Mouse (Mus musculus) forebrain, embryonic 11.5 days (tissue): Measurements from ENCODE around the gene Fer. TPM values are rescaled to one million over a fixed set of nuclear protein-coding genes. Genes with fewer than 3 reads are reported as not detected.
A peak's percentile ranks its signal among the peaks of the same experiment; 100 is the strongest.

Source experiments
- ATAC-seq: fragments of 200-750 bp; cut with Nextera tagmentation; replicated peaks from 2 replicates; pipeline ENCODE4 v1.8.0; 2017; ENCODE audit warnings: moderate TSS enrichment; ENCODE audit not compliant: low FRiP score
- DNase-seq: peaks from one replicate; pipeline ENCODE4 v3.0.0-alpha.2; 2017; ENCODE audit warnings: low spot score
- H3K27ac ChIP-seq: fragments of 300-500 bp; sonication (generic); 2 replicates; pipeline ENCODE4 v1.5.1; 2014; ENCODE audit warnings: low read depth, low read length
- H3K27me3 ChIP-seq: fragments of 300-500 bp; sonication (generic); 2 replicates; pipeline ENCODE4 v1.6.1; 2014; ENCODE audit warnings: mild to moderate bottlenecking, low read length, mixed read lengths; ENCODE audit not compliant: control insufficient read depth, insufficient read depth
- H3K36me3 ChIP-seq: fragments of 300-500 bp; sonication (generic); 2 replicates; pipeline ENCODE4 v1.6.1; 2014; ENCODE audit warnings: mild to moderate bottlenecking, low read length, moderate library complexity, mixed read lengths; ENCODE audit not compliant: control insufficient read depth, insufficient read depth
- H3K4me1 ChIP-seq: fragments of 300-500 bp; sonication (generic); replicated peaks from 2 replicates; pipeline ENCODE4 v1.6.1; 2014; ENCODE audit warnings: low read length, mixed read lengths; ENCODE audit not compliant: control insufficient read depth, insufficient read depth
- H3K4me2 ChIP-seq: fragments of 300-500 bp; sonication (generic); 2 replicates; pipeline ENCODE4 v1.6.1; 2014; ENCODE audit warnings: low read depth, mild to moderate bottlenecking, low read length, moderate library complexity, mixed read lengths; ENCODE audit not compliant: severe bottlenecking
- H3K4me3 ChIP-seq: fragments of 300-500 bp; sonication (generic); 2 replicates; pipeline ENCODE4 v1.5.1; 2014; ENCODE audit warnings: low read depth, low read length
- H3K9ac ChIP-seq: fragments of 300-500 bp; sonication (generic); 2 replicates; pipeline ENCODE4 v1.6.1; 2014; ENCODE audit warnings: low read length
- H3K9me3 ChIP-seq: fragments of 300-500 bp; sonication (generic); 2 replicates; pipeline ENCODE4 v1.6.1; 2016; ENCODE audit warnings: low read length, mixed read lengths; ENCODE audit not compliant: control insufficient read depth
- WGBS: fragments of 180-500 bp; shearing (Covaris S2); extraction: QIAGEN DNeasy Blood & Tissue Kit; methylation state at CpG from one replicate; pipeline ENCODE4 v1.1.7; 2014; 5-methylcytosine and 5-hydroxymethylcytosine counted together
- polyA plus RNA-seq: library from polyadenylated mRNA; unstranded; fragments of >200 nt; fragmentation: Nextera tagmentation; extraction: Ambion mirVana; gene quantifications from 2 replicates; pipeline ENCODE4 v1.2.1, GENCODE M21; 2014

Fer gene
- polyA plus RNA-seq, 1 experiment from 2014 or later: 40.3 TPM

GRCm38 (mm10) chr17:64172474-64172873 lies 309.6 kb downstream of the Fer start:
- ATAC-seq: no peak
- DNase-seq: no peak
- no peak overlapping the region for H3K9ac ChIP-seq
- H3K27me3 ChIP-seq: no peaks in the 10 kb centered on the region
- no peak overlapping the region for H3K4me2 ChIP-seq
- H3K4me1 ChIP-seq: no peaks in the 10 kb centered on the region
- no peaks in the 10 kb centered on the region for H3K36me3 ChIP-seq
- no peaks in the 10 kb centered on the region for H3K9me3 ChIP-seq
- no peak overlapping the region for H3K4me3 ChIP-seq
- H3K27ac ChIP-seq: no peak overlapping the region
- 64% methylated on average over 2 of the region's 2 CpGs for WGBS

GRCm38 (mm10) chr17:64180546-64180945 lies 317.7 kb downstream of the Fer start:
- H3K4me2 ChIP-seq: no peak overlapping the region
- no peaks in the 10 kb centered on the region for H3K36me3 ChIP-seq
- H3K4me1 ChIP-seq: no peaks in the 10 kb centered on the region
- DNase-seq (peak; percentile 22), ATAC-seq (no peak)
- no peak overlapping the region for H3K4me3 ChIP-seq
- H3K9ac ChIP-seq: no peak overlapping the region
- WGBS: 87% methylated on average over 5 of the region's 5 CpGs
- no peak overlapping the region for H3K27ac ChIP-seq
- no peaks in the 10 kb centered on the region for H3K27me3 ChIP-seq
- H3K9me3 ChIP-seq: no peaks in the 10 kb centered on the region

- ATAC-seq: no peak
- Histone ChIP-seq H3K36me3 (no peaks in the 10 kb centered on the region), H3K27ac (no peak overlapping the region), H3K4me1 (no peaks in the 10 kb centered on the region), H3K4me2 (no peak overlapping the region), H3K9ac (no peak overlapping the region), H3K27me3 (no peaks in the 10 kb centered on the region), H3K4me3 (no peak overlapping the region), H3K9me3 (no peaks in the 10 kb centered on the region)
- 56% methylated on average over 3 of the region's 3 CpGs for WGBS
- peak; percentile 46 for DNase-seq
These were observed 318.4 kb downstream of the Fer start for GRCm38 (mm10) chr17:64181291-64181690.

- DNase-seq (no peak), ATAC-seq (no peak)
- Histone ChIP-seq H3K4me3 (no peak overlapping the region), H3K36me3 (no peaks in the 10 kb centered on the region), H3K27me3 (no peaks in the 10 kb centered on the region), H3K9me3 (no peaks in the 10 kb centered on the region), H3K9ac (no peak overlapping the region), H3K27ac (no peak overlapping the region), H3K4me1 (no peaks in the 10 kb centered on the region), H3K4me2 (no peak overlapping the region)
- WGBS: 97% methylated on average over 3 of the region's 3 CpGs
These were observed 319.7 kb downstream of the Fer start for GRCm38 (mm10) chr17:64182599-64182998.

GRCm38 (mm10) chr17:64183196-64183595 lies 320.3 kb downstream of the Fer start:
- Histone ChIP-seq H3K27me3 (no peaks in the 10 kb centered on the region), H3K27ac (no peak overlapping the region), H3K4me2 (no peak overlapping the region), H3K9ac (no peak overlapping the region), H3K9me3 (no peaks in the 10 kb centered on the region), H3K4me1 (no peaks in the 10 kb centered on the region), H3K36me3 (no peaks in the 10 kb centered on the region), H3K4me3 (no peak overlapping the region)
- DNase-seq (peak; percentile 31), ATAC-seq (no peak)
- 71% methylated on average over 5 of the region's 5 CpGs for WGBS

Other genes starting within 250 kb of the Fer start
- 2.1 and 4.1 TPM in 2 replicates for gene A930002H24Rik, start 729 bp downstream of the Fer start, polyA plus RNA-seq